Mouse (Mus musculus) right cerebral cortex, postnatal 36 days (tissue): ENCODE measurements around the gene Fcrl6.

ENCODE experiments used
- DNase-seq, 2 experiments: peaks; one replicate each; pipeline ENCODE4 v3.0.0; 2022; ENCODE audit warnings: low spot score in 2 of 2, mixed read lengths in 1 of 2

The Fcrl6 gene

GRCm38 (mm10) chr1:172614654-172615053 is 12.3 kb upstream of the Fcrl6 start:
- DNase-seq = no peak

DNA sequence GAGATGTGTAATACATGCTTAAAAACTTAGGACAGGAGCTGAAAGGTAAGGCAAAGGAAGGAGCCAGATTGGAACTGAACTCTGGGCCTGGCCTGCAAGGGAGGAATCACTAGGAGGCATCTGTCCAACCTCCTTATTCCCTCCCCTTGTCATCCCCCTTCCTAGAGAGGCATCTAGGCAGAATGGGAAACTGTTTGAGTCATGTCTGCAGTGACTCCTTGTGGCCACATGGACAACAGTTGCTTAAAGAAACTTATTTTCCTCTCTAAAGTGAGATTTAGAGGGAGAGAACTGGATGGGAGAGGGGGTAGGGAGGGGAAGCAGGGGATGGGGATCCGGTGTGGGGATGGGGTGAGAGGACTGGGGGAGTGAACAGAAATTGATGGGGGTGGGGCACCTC is 10.4 kb upstream of the Fcrl6 start:
- DNase-seq = no peak

DNA sequence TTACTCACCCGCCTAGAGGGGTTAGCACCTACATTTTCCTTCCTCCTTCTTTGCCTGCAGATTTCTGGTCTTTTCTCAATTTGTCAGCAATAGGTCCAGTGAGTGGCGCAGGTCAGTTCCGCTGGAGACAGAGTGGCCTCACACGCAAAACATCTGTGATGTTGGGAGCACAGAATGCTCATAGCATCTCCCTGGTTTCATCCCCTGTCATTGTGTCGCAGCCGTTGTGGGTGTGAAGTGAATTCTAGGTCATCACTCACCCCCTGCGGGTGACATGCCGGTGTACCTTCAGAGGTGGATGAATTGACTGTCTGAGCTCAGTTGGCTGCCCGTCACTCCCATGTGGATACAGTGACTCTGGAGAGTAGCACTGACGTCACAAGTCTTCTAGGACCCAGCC is 9.0 kb upstream of the Fcrl6 start:
- no peak for DNase-seq

GRCm38 (mm10) chr1:172594495-172594894 is 7.9 kb downstream of the Fcrl6 start:
- DNase-seq = no peak

GRCm38 (mm10) chr1:172593956-172594355 is 8.4 kb downstream of the Fcrl6 start:
- DNase-seq = no peak

- DNase-seq = no peak
Observed at GRCm38 (mm10) chr1:172593321-172593720, 9.0 kb downstream of the Fcrl6 start.

- DNase-seq = peak; percentile 7 to 12
Observed at GRCm38 (mm10) chr1:172590385-172590784, 12.0 kb downstream of the Fcrl6 start, which contains the start of gene Slamf8. Gene Slamf8, minus strand, starts transcription at chr1:172590568.

GRCm38 (mm10) chr1:172585612-172586567 is 16.5 kb downstream of the Fcrl6 start:
- no peak for DNase-seq

GRCm38 (mm10) chr1:172585026-172585425 is 17.3 kb downstream of the Fcrl6 start:
- no peak for DNase-seq

DNA sequence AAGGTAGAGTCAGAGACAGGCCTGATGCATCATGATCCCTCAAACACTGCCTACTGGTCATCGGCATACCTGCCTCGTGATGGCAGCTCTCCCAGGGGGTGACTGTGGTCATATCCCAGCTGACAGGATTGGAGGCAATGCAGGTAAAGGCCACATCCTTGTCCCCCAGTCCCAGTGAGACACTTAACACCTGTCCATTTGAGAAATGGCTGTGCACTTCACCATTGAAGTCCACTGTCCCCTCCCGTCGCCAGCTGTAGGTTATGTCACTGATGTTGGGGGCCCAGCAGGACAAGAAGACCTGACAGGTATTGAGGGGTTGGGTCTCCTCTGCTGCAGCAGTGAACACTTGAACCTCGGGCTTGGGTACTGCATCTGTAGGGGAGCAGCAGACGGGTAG is 18.1 kb downstream of the Fcrl6 start:
- no peak for DNase-seq

DNA sequence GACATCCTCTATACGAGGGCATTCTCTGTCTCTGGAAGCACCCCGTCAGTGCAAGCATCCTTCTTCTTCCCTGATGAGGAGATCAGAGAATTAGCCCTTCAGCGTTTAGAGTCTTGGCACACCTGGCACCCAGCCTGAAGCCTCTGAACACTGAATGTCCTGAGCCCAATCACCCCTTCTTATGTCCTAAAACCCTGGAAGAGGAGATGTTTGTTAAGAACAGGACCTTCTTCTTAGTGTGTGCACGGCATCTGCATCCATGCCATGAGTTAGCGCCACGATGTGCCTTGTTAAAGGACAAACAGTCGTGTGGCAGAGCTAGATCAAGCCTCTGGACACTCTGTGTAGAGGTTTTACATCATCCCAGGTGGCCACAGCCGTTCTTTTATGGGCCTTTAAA is 19.9 kb downstream of the Fcrl6 start:
- DNase-seq = no peak

GRCm38 (mm10) chr1:172580116-172580515 is 22.2 kb downstream of the Fcrl6 start:
- DNase-seq = no peak

GRCm38 (mm10) chr1:172567758-172568157 is 34.6 kb downstream of the Fcrl6 start:
- no peak for DNase-seq

- DNase-seq = no peak
Observed at GRCm38 (mm10) chr1:172566131-172566530, 36.2 kb downstream of the Fcrl6 start.

- no peak for DNase-seq
Observed at GRCm38 (mm10) chr1:172563465-172563828, 38.9 kb downstream of the Fcrl6 start.

GRCm38 (mm10) chr1:172562641-172563464 is 39.5 kb downstream of the Fcrl6 start:
- DNase-seq = peak; percentile 34

- no peak for DNase-seq
Observed at GRCm38 (mm10) chr1:172555638-172556037, 46.7 kb downstream of the Fcrl6 start, which contains the start of gene Vsig8. Gene Vsig8, plus strand, starts transcription at chr1:172555938.

- no peak for DNase-seq
Observed at GRCm38 (mm10) chr1:172552623-172553022, 49.7 kb downstream of the Fcrl6 start.

DNA sequence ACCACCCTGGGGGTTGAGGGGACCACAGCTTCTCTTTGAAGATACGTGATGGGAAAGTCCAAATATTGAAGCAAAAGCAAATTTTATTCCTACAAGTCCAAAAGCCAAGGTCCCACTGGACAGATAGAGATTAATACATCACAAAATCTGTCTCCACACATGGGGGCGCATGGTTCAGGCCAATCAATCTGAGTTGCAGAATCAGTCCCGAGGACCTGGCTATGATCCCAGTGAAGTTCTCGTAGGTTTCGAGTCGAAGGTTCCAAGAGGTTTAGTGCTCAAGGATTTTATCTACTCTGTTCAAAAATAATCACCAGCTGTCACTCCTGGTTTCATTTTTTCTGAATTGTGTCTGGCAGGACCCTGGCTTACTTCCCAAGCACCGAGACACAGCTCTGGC is 51.3 kb downstream of the Fcrl6 start:
- no peak for DNase-seq

DNA sequence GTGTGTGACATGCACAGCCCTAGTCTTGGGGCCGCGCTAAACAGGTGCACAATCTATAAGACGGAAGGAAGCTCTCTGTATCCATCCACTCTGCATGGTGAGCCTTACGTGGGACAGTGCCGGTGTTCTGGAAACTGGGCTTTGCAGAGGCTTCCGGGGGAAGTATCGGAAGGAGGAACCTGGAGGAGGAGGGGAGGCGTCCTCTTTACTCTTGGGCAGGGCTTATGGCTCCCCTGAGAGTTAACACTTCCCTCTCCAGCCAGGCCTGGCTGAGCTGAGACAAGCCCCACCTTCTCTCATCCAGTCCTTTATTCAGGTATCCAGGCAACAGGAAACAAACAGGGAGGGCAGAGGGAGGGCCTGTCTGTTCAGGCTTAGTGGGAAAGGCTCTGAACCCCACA is 51.8 kb downstream of the Fcrl6 start:
- peak; percentile 36 to 50 for DNase-seq

GRCm38 (mm10) chr1:172549717-172550116 is 52.6 kb downstream of the Fcrl6 start:
- no peak for DNase-seq

GRCm38 (mm10) chr1:172549314-172549713 is 53.0 kb downstream of the Fcrl6 start:
- no peak for DNase-seq

- DNase-seq = no peak
Observed at GRCm38 (mm10) chr1:172548501-172548900, 53.9 kb downstream of the Fcrl6 start.
